Mouse (Mus musculus) E14TG2a.4 (cell line): ENCODE measurements around the gene Trim56.

Source experiments
- CTCF ChIP-seq: conservative IDR thresholded peaks from 2 replicates; pipeline ENCODE4 v1.5.1; 2014; ENCODE audit warnings: low read length
- NANOG ChIP-seq: IDR thresholded peaks from 2 replicates; pipeline ENCODE4 v1.6.1; 2014; ENCODE audit warnings: borderline replicate concordance, low read length, mixed read lengths

DNA sequence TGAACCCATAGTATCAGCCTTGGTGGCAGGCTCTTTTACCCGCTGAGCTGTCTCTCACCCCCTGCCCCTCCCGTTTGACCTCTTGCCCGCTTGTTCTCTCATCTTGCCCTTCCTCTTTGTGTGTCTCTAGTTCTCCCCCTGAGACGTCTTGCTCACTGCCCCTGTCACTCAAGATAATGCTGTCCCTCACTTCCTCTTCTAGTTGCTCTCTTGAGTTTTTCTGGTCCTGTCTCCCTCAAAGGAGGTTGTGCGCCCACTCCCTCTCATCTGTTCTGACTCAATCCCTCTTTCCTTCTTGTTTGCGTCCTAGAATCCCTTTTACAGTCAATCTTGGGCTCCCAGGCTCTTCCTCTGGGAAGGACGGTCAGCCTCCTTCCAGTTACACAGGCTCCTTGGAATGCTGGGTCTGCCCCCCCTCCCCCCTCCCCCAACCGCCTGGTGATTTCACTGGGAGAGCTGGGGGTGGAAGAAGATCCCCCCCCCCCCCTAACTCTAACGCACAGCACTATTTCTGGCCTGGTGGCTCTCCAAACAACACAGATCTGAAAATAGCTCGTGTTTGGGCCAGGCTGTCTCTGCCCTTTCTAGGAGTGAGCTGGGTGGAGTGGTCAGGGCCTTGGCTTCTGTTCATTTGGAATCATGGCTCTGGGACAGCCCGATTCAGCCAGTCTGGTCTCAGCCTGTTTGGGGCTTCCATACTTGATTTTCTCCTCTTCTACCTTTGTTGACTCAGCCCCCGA lies 39.6 kb downstream of the Trim56 start:
- TF ChIP-seq CTCF (no peak), NANOG (no peak)
